Mouse (Mus musculus) stomach, embryonic 15.5 days (tissue): ENCODE measurements at regions not wholly inside any gene's neighbourhood (a gene's known extent, or its start where the extent isn't known, plus 50 kb on each side); places are given as distances from the start of the nearest gene placed in this dataset.
"Not testable (repeated sequence)": the region's sequence is repeated elsewhere in the genome, so short reads cannot be mapped to it uniquely, and the experiment has no call there.

ENCODE experiments used
- ATAC-seq: fragments of 200-750 bp; cut with Nextera tagmentation; 2 replicates; pipeline ENCODE4 v1.8.0; 2017; ENCODE audit warnings: low read depth, moderate number of reproducible peaks, moderate TSS enrichment; ENCODE audit not compliant: insufficient read depth, low FRiP score
- H3K27ac ChIP-seq: fragments of 300-500 bp; sonication (generic); 2 replicates; pipeline ENCODE4 v1.5.1; 2015; ENCODE audit warnings: mild to moderate bottlenecking, inconsistent platforms
- H3K27me3 ChIP-seq: fragments of 300-500 bp; sonication (generic); replicated peaks from 2 replicates; pipeline ENCODE4 v1.6.1; 2015; ENCODE audit warnings: inconsistent platforms
- H3K36me3 ChIP-seq: fragments of 300-500 bp; sonication (generic); 2 replicates; pipeline ENCODE4 v1.6.1; 2015; ENCODE audit warnings: inconsistent platforms
- H3K4me1 ChIP-seq: fragments of 300-500 bp; sonication (generic); 2 replicates; pipeline ENCODE4 v1.6.1; 2015; ENCODE audit warnings: inconsistent platforms
- H3K4me2 ChIP-seq: fragments of 300-500 bp; sonication (generic); 2 replicates; pipeline ENCODE4 v1.6.1; 2015; ENCODE audit warnings: mild to moderate bottlenecking, inconsistent platforms
- H3K4me3 ChIP-seq: fragments of 300-500 bp; sonication (generic); replicated peaks from 2 replicates; pipeline ENCODE4 v1.5.1; 2015; ENCODE audit warnings: inconsistent platforms
- H3K9ac ChIP-seq: fragments of 300-500 bp; sonication (generic); 2 replicates; pipeline ENCODE4 v1.6.1; 2015; ENCODE audit warnings: inconsistent platforms
- H3K9me3 ChIP-seq: fragments of 300-500 bp; sonication (generic); 2 replicates; pipeline ENCODE4 v1.6.1; 2016; ENCODE audit warnings: inconsistent platforms
- WGBS: fragments of 180-500 bp; shearing (Covaris S2); methylation state at CpG from one replicate; pipeline ENCODE4 v1.1.7; 2015; 5-methylcytosine and 5-hydroxymethylcytosine counted together

GRCm38 (mm10) chr8:30063148-30063547 lies 2615.7 kb downstream of the Poteg start:
- 54% methylated on average over 3 of the region's 3 CpGs for WGBS
- Histone ChIP-seq H3K27me3 (no peaks in the 10 kb centered on the region), H3K4me3 (no peak overlapping the region), H3K36me3 (no peaks in the 10 kb centered on the region), H3K9ac (no peak overlapping the region), H3K27ac (no peak overlapping the region), H3K4me1 (no peaks in the 10 kb centered on the region), H3K9me3 (no peaks in the 10 kb centered on the region), H3K4me2 (no peak overlapping the region)
- ATAC-seq, result no peak

- no peak overlapping the region for H3K4me2 ChIP-seq
- no peaks in the 10 kb centered on the region for H3K4me1 ChIP-seq
- no peak overlapping the region for H3K9ac ChIP-seq
- H3K4me3 ChIP-seq, result no peak overlapping the region
- H3K27ac ChIP-seq, result no peak overlapping the region
- H3K9me3 ChIP-seq, result no peaks in the 10 kb centered on the region
- no peak for ATAC-seq
- H3K27me3 ChIP-seq, result no peaks in the 10 kb centered on the region
- H3K36me3 ChIP-seq, result no peaks in the 10 kb centered on the region
Measured at GRCm38 (mm10) chr8:30077726-30078125, 2630.3 kb downstream of the Poteg start.

DNA sequence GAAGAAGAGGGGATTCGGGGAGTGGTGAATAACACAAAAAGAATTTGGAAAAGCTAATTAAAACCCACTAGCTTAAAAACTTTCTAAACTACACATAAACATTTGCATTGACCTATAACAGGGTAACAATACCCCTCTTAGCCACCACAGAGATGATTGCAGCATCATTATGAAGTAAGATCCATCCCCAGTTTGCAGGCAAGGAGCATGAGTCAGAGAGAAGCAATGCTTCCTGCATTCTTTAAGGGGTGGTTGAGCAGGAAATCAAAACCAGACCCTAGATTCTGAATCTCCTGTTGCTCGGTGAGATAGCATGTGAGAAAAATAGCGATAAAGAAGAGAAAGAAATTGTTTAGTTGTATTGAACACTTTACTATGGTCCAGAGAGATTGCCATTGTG lies 2680.3 kb downstream of the Poteg start:
- Histone ChIP-seq H3K36me3 (no peaks in the 10 kb centered on the region), H3K4me1 (no peaks in the 10 kb centered on the region), H3K27me3 (no peaks in the 10 kb centered on the region), H3K9me3 (no peaks in the 10 kb centered on the region), H3K4me3 (no peak overlapping the region), H3K27ac (no peak overlapping the region), H3K4me2 (no peak overlapping the region), H3K9ac (no peak overlapping the region)
- ATAC-seq, result no peak
- WGBS, result 79% methylated on average over 3 of the region's 3 CpGs

DNA sequence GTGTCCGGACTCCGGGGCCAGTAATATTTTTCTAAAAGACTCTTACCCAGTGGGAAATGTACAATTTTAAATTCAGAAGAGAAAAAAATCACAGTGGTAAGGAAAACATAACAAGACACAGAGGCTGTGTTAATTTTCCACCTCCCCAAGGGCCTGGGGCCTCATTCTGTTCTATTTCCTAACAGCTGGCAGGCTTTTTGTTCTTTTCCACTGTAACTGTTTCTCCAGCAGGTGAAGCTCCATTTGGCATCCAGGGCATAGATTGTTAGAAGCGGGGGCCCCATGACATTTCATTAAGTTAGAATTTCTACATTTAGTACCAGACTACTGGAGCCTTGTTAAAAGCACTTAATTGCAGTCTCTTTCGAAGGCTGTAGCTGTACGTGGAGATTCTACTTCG lies 2687.5 kb downstream of the Poteg start:
- no peak for ATAC-seq
- no peaks in the 10 kb centered on the region for H3K9me3 ChIP-seq
- WGBS, result 86% methylated on average over 6 of the region's 6 CpGs
- no peak overlapping the region for H3K9ac ChIP-seq
- no peaks in the 10 kb centered on the region for H3K27me3 ChIP-seq
- no peaks in the 10 kb centered on the region for H3K36me3 ChIP-seq
- H3K27ac ChIP-seq, result no peak overlapping the region
- no peak overlapping the region for H3K4me2 ChIP-seq
- no peak overlapping the region for H3K4me3 ChIP-seq
- H3K4me1 ChIP-seq, result no peaks in the 10 kb centered on the region

DNA sequence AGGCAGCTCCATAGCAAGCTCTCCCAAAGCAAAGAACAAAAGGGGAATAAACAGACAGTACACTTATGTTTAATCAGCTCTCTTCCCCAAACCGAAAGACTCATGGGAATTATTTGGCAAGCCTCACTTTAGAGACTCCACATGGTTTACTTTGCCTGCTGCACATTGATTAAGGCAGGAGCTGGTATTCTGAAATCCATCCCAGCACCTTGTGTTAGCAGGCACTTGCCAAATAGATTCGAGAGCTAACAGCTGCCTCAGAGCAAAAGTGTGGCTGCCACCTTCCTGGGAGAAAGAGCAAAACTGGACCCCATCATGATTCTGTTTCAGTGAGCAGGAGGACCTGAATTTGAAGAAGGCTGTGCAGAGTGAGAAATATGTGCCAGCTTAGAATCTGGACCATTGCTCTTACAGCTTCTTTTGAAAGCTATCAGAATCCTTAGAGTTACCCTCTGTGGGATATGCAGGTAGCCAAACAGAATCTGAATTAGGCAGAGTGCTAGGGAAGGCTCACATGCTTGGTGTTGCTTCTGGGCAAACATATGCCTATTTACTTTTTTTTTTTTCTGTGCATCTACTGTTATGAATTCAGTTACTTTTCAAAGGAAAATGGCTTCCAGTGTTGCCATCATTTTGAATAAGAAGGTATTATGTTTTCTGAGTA lies 2703.8 kb downstream of the Poteg start:
- no peaks in the 10 kb centered on the region for H3K9me3 ChIP-seq
- no peak for ATAC-seq
- H3K4me2 ChIP-seq, result no peak overlapping the region
- H3K9ac ChIP-seq, result no peak overlapping the region
- no peaks in the 10 kb centered on the region for H3K4me1 ChIP-seq
- H3K27me3 ChIP-seq, result no peaks in the 10 kb centered on the region
- 39% methylated on average over 2 of the region's 2 CpGs for WGBS
- no peaks in the 10 kb centered on the region for H3K36me3 ChIP-seq
- no peak overlapping the region for H3K27ac ChIP-seq
- no peak overlapping the region for H3K4me3 ChIP-seq

DNA sequence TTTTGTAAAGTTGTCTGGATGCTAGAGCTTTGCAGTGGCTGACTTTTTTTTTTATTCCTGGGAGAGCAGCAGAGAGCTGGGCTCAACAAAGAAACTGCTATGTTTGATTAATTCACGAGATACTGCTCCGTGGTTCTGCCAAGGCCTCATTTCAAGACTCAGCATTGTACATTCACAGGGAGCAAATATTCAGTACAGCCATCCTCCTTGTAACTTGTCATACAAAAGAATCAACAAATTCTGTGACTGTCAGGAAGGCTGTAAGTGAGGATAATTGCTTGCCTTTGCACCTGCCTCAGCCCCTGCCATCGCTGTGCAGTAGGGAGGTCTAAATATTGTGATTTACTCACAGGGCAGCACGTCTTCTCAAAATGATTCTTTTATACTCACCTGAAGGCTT lies 2705.5 kb downstream of the Poteg start:
- Histone ChIP-seq H3K4me1 (no peaks in the 10 kb centered on the region), H3K9ac (no peak overlapping the region), H3K4me3 (no peak overlapping the region), H3K27me3 (no peaks in the 10 kb centered on the region), H3K4me2 (no peak overlapping the region), H3K9me3 (no peaks in the 10 kb centered on the region), H3K27ac (no peak overlapping the region), H3K36me3 (no peaks in the 10 kb centered on the region)
- 69% methylated on average over 4 of the region's 4 CpGs for WGBS
- no peak for ATAC-seq

DNA sequence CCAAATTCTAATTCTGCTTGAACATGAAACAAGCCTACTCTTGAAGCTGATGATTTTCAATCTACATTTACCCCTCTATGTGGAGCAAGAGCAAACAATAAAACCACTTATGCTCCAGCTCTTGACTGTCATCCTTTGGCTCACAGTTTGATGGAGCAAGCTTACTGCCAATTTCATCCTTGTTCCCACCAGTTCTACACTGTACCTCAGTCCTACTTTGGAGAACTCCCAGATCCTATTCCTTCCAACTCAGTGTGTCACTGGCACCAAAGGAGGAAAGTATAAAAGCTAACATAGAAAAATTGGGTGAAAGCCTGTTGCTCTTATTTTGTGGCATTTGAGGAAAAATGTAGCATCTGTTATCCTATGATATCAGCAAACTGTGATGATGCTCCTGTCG lies 2724.4 kb downstream of the Poteg start:
- Histone ChIP-seq H3K27ac (no peak overlapping the region), H3K4me1 (no peaks in the 10 kb centered on the region), H3K4me3 (no peak overlapping the region), H3K4me2 (no peak overlapping the region), H3K9me3 (no peaks in the 10 kb centered on the region), H3K9ac (no peak overlapping the region), H3K27me3 (no peaks in the 10 kb centered on the region), H3K36me3 (no peaks in the 10 kb centered on the region)
- no peak for ATAC-seq
- 68% methylated on average over 1 of the region's 1 CpGs for WGBS

- H3K27me3 ChIP-seq, H3K27ac ChIP-seq, H3K4me1 ChIP-seq, H3K36me3 ChIP-seq, H3K9me3 ChIP-seq, ATAC-seq, H3K4me2 ChIP-seq, H3K9ac ChIP-seq, H3K4me3 ChIP-seq: not testable (repeated sequence)
Measured at GRCm38 (mm10) chr8:30202746-30203145, 2755.3 kb downstream of the Poteg start.

GRCm38 (mm10) chr8:30227354-30227753 lies 2779.9 kb downstream of the Poteg start:
- H3K27me3 ChIP-seq, result no peaks in the 10 kb centered on the region
- H3K9me3 ChIP-seq, result no peaks in the 10 kb centered on the region
- no peak for ATAC-seq
- H3K27ac ChIP-seq, result no peak overlapping the region
- no peak overlapping the region for H3K4me3 ChIP-seq
- H3K9ac ChIP-seq, result no peak overlapping the region
- 88% methylated on average over 5 of the region's 5 CpGs for WGBS
- no peak overlapping the region for H3K4me2 ChIP-seq
- no peaks in the 10 kb centered on the region for H3K4me1 ChIP-seq
- no peaks in the 10 kb centered on the region for H3K36me3 ChIP-seq

DNA sequence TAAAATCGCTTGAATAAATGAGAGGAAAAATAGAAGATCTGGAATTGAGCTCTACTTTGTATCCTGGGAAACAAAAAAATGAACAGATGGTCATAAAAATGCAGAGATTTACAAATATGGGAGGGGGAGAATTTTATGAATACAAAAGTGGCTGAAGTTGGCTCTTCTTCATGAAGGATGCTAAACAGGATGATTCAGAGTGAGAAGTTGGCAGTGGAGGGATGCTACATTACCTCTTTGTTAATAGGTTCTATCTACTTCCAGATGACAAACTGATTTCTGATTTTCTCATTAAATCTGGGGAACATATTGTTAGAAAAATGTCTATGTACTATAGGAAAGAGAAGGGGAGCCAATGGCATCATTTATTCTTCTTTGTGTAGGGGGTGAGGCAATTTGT lies 2785.8 kb downstream of the Poteg start:
- no peak for ATAC-seq
- Histone ChIP-seq H3K4me3 (no peak overlapping the region), H3K9ac (no peak overlapping the region), H3K36me3 (no peaks in the 10 kb centered on the region), H3K27me3 (no peaks in the 10 kb centered on the region), H3K9me3 (no peaks in the 10 kb centered on the region), H3K27ac (no peak overlapping the region), H3K4me2 (no peak overlapping the region), H3K4me1 (no peaks in the 10 kb centered on the region)
- 66% methylated on average over 1 of the region's 1 CpGs for WGBS

GRCm38 (mm10) chr8:30251797-30252196 lies 2804.3 kb downstream of the Poteg start:
- Histone ChIP-seq H3K4me1 (no peaks in the 10 kb centered on the region), H3K4me3 (no peak overlapping the region), H3K9me3 (no peaks in the 10 kb centered on the region), H3K36me3 (no peaks in the 10 kb centered on the region), H3K9ac (no peak overlapping the region), H3K27ac (no peak overlapping the region), H3K4me2 (no peak overlapping the region), H3K27me3 (no peaks in the 10 kb centered on the region)
- 80% methylated on average over 3 of the region's 3 CpGs for WGBS
- no peak for ATAC-seq

DNA sequence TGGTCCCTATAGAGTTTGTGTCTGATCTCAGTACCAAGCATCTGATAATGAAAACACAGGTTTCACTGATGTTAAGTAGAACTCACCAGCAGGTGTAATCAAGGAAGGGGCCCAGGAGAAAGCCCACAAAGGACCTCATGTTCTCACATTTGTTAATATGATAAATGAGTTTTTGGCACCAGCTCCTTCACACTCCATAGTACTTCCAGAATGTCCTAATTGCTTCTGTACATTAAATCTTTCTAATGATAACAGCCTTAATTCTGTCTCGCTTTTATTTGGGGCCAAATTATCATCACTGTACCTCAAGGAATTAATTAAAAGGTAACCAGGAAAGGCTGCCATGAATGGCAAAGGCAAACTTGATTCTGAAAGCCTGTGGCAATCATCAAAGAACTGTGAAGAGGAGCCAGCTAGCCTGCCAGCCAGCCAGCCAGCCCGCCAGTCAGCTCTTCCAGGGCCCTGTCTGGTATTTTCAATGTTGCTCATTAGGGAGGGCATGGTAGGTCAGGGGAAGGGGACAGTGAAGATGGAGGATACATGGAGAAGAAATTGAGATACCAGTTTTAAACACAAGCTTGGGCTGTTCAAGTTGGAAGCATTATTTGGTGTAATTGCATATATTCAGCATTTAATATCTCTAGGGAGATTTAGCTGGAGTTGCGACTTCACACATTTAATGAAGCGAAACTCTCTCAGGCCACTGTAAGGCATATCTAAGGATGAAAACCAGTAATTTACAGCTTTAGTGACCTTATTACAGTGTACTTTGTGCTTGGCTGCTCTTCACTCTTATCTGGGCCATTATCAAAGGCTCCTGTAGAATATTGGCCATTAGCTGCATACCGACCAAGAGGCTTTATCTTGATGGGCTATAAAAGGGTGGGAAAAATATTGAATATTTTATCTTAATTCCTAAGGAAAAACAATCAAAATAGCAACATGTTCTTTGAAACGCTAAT lies 2822.8 kb downstream of the Poteg start:
- Histone ChIP-seq H3K9ac (no peak overlapping the region), H3K4me2 (no peak overlapping the region), H3K27ac (no peak overlapping the region), H3K9me3 (no peaks in the 10 kb centered on the region), H3K4me1 (no peaks in the 10 kb centered on the region), H3K27me3 (no peaks in the 10 kb centered on the region), H3K36me3 (no peaks in the 10 kb centered on the region), H3K4me3 (no peak overlapping the region)
- 86% methylated on average over 6 of the region's 6 CpGs for WGBS
- ATAC-seq, result no peak
